Comparison of ENCODE assay signal across 17 mouse cellular contexts in genomic region chr10:60367904-60368303, GRCm38 (mm10). TPM values are rescaled to one million over a fixed set of nuclear protein-coding genes. Genes with fewer than 3 reads are reported as not detected.
"Had no signal": no experiment of that assay in that cellular context is flagged by ENCODE, and none has a peak within 500 bp of the region (broad histone marks: within the 10 kb centered on the region; RNA-seq: fewer than 3 reads in every experiment).

No protein-coding gene starts in this region.

- H3K9ac ChIP-seq: intestine, embryonic 15.5 days; lung, embryonic 15.5 days; midbrain, embryonic 15.5 days; neural tube, embryonic 12.5 days had no signal

- H3K9me3 ChIP-seq: intestine, embryonic 15.5 days; limb, embryonic 10.5 days; lung, embryonic 15.5 days; midbrain, embryonic 15.5 days; neural tube, embryonic 12.5 days had no signal

- H3K4me3 ChIP-seq: intestine, embryonic 15.5 days; limb, embryonic 10.5 days; lung, embryonic 15.5 days; midbrain, embryonic 15.5 days; neural tube, embryonic 12.5 days had no signal

- H3K27ac ChIP-seq: intestine, embryonic 15.5 days; lung, embryonic 15.5 days; midbrain, embryonic 15.5 days; neural tube, embryonic 12.5 days had no signal

- H3K27me3 ChIP-seq: intestine, embryonic 15.5 days; lung, embryonic 15.5 days; midbrain, embryonic 15.5 days; neural tube, embryonic 12.5 days had no signal

- ATAC-seq: intestine, embryonic 15.5 days; midbrain, embryonic 15.5 days had no signal

- H3K4me2 ChIP-seq: intestine, embryonic 15.5 days; lung, embryonic 15.5 days; midbrain, embryonic 11.5 days; midbrain, embryonic 15.5 days; neural tube, embryonic 12.5 days had no signal

- H3K4me1 ChIP-seq: midbrain, embryonic 15.5 days had no signal

- DNase-seq: kidney, adult 18-20 months; kidney, postnatal 10 days; kidney, postnatal 4 days; lung, postnatal 14 days; spleen, adult 18-20 months; thymus, postnatal 4 days had no signal

- H3K36me3 ChIP-seq: intestine, embryonic 15.5 days; limb, embryonic 10.5 days; lung, embryonic 15.5 days; midbrain, embryonic 15.5 days; neural tube, embryonic 12.5 days had no signal

RNA-seq across cellular contexts. Expression of gene Gm17455, which starts 31.6 kb away (rescaled TPM):
- total RNA-seq: left cerebral cortex, adult 18-20 months; megakaryocyte progenitor cell, adult 5-6 weeks; monocyte, adult 5-6 weeks had no signal
- polyA plus RNA-seq: liver, embryonic 16.5 days; stomach, embryonic 16.5 days had no signal
